Mouse (Mus musculus): ENCODE measurements around the gene Gins1. TPM values are rescaled to one million over a fixed set of nuclear protein-coding genes. Genes with fewer than 3 reads are reported as not detected.
A peak's percentile ranks its signal among the peaks of the same experiment; 100 is the strongest.
"Not testable (repeated sequence)": the region's sequence is repeated elsewhere in the genome, so short reads cannot be mapped to it uniquely, and the experiment has no call there.

Gene Gins1
- polyA plus RNA-seq, 1 experiment: 18.2 TPM

- no peak for DNase-seq (ENCODE audit: low read depth)
- no peak for TF ChIP-seq POLR2A (IDR thresholded peaks at IDR 0.05; ENCODE audit: borderline replicate concordance, extremely low read depth, insufficient read depth, insufficient read length, poor library complexity, severe bottlenecking)
These were observed 19.4 kb upstream of the Gins1 start for GRCm38 (mm10) chr2:150885814-150886213.

DNA sequence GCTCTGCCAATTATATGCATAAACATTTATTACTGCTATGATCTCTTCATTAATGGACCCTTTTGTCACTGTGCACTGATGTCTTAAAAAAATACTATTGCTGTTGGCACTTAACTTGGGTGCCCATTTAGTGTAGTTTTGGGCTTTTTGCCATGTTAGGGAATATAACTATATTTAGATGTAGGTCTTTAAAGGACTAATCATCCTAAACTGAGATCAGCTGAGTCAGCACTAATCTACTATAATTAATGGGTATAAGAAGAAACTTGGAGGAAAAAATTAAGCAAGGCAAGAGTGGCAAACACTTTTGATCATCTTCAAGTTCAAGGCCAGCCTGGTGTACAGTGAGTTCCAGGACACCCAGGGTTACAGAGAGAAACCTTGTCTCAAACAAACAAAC, 18.9 kb upstream of the Gins1 start:
- DNase-seq (ENCODE audit: low read depth): no peak
- TF ChIP-seq POLR2A (IDR thresholded peaks at IDR 0.05; ENCODE audit: borderline replicate concordance, extremely low read depth, insufficient read depth, insufficient read length, poor library complexity, severe bottlenecking): no peak
- TF ChIP-seq CTCF (IDR thresholded peaks at IDR 0.05; ENCODE audit: borderline replicate concordance, extremely low read depth, insufficient read depth, insufficient read length): no peak

DNA sequence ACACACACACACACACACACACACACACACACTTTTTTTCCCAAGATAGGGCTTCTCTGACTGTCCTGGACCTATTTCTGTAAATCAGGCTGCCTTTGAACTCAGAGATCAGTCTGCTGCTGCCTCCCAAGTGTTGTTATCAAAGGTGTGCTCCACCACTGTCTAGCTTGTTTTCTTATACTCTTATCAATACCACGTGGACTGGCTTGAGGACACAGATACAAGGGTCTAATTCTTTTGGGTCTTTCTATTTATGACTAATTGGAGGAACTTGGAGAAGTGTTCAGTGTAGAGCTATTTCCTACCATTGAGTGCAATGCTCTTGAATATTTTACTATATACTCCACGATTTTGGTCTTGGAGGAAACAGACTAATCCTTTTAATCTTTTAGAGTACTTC, 17.8 kb upstream of the Gins1 start:
- no peak for DNase-seq (ENCODE audit: low read depth)
- TF ChIP-seq POLR2A (IDR thresholded peaks at IDR 0.05; ENCODE audit: borderline replicate concordance, extremely low read depth, insufficient read depth, insufficient read length, poor library complexity, severe bottlenecking): no peak
- TF ChIP-seq CTCF (IDR thresholded peaks at IDR 0.05; ENCODE audit: borderline replicate concordance, extremely low read depth, insufficient read depth, insufficient read length): no peak

DNA sequence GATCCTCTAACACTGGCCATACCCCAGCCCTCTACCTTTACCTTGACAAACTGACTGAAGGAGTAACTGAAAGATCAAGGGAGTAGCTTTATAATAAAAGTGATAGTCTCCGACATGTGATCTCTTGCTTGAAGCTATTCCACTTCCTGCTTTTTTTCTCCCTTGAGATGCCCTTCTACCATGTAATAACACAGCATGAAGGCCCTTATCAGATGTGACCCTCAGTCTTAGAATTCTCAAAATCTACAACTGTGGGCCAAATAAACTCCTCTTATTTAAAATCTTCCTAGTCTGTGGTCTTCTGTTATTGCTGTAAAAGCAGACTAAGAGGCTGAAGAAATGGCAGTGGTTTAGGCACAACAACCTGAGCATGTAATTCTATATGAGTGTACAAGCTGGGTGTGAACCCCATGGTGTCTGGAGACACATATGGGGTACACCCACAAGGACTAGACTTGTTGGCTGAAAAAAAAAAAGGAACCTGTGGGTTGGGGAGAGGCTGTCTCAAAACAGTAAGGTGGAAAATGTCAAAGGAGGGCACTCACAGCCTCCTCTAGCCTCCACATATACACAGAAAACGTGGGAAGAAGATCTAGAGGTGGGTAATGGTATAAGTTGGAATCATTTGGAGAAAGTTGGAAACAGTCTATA, 10.5 kb upstream of the Gins1 start:
- TF ChIP-seq CTCF (IDR thresholded peaks at IDR 0.05; ENCODE audit: borderline replicate concordance, extremely low read depth, insufficient read depth, insufficient read length): no peak
- no peak for TF ChIP-seq POLR2A (IDR thresholded peaks at IDR 0.05; ENCODE audit: borderline replicate concordance, extremely low read depth, insufficient read depth, insufficient read length, poor library complexity, severe bottlenecking)
- DNase-seq (ENCODE audit: low read depth): no peak

- DNase-seq (ENCODE audit: low read depth): no peak
- TF ChIP-seq POLR2A (IDR thresholded peaks at IDR 0.05; ENCODE audit: borderline replicate concordance, extremely low read depth, insufficient read depth, insufficient read length, poor library complexity, severe bottlenecking): no peak
- TF ChIP-seq CTCF (IDR thresholded peaks at IDR 0.05; ENCODE audit: borderline replicate concordance, extremely low read depth, insufficient read depth, insufficient read length): no peak
These were observed 9.4 kb upstream of the Gins1 start for GRCm38 (mm10) chr2:150895691-150896252.

GRCm38 (mm10) chr2:150900341-150900740, 4.9 kb upstream of the Gins1 start:
- TF ChIP-seq POLR2A (IDR thresholded peaks at IDR 0.05; ENCODE audit: borderline replicate concordance, extremely low read depth, insufficient read depth, insufficient read length, poor library complexity, severe bottlenecking) (no peak), CTCF (IDR thresholded peaks at IDR 0.05; ENCODE audit: borderline replicate concordance, extremely low read depth, insufficient read depth, insufficient read length) (no peak)
- DNase-seq (ENCODE audit: low read depth): no peak

- TF ChIP-seq POLR2A (IDR thresholded peaks at IDR 0.05; ENCODE audit: borderline replicate concordance, extremely low read depth, insufficient read depth, insufficient read length, poor library complexity, severe bottlenecking) (no peak), CTCF (IDR thresholded peaks at IDR 0.05; ENCODE audit: borderline replicate concordance, extremely low read depth, insufficient read depth, insufficient read length) (no peak)
These were observed 2.9 kb upstream of the Gins1 start for GRCm38 (mm10) chr2:150902347-150902746.

DNA sequence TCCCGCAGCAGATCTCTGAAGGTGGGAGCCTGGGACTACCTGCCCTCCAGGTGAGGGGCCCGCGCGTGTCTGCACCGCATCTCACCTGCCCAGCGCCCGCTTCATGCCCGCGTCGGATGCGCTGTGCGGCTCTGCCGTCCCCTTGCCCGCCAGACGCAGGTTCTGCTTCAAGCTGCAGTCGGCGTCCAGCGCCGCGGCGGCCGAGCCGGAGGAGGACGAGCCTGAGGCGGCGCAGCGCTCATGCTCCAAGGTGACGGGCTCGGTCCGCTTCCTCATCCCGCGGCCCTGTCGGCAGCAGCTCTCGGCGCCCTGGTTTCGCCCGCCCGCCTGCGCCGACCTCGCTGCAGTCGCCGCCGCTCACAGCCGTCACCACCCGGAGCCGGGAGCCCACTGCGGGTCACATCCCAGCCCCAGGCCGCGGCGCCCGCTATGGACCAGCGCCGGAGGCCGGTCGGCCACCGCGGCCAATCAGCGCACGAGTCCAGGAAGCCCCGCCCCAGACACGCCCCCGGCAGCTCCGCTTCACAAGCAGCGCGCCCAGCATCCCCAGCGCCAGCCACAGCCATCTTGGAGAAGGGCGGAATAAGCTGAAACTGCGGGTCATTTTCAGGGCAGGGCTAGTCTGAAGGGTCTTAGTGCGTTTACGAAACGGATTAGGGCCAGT, 796 bp upstream of the Gins1 start, which contains the start of gene Abhd12:
Gene Abhd12 (minus strand): TSS at position 470 of the 664 bp plus-strand sequence.
- peak; percentile 99 for DNase-seq (ENCODE audit: low read depth)
- TF ChIP-seq CTCF (IDR thresholded peaks at IDR 0.05; ENCODE audit: borderline replicate concordance, extremely low read depth, insufficient read depth, insufficient read length) (no peak), POLR2A (IDR thresholded peaks at IDR 0.05; ENCODE audit: borderline replicate concordance, extremely low read depth, insufficient read depth, insufficient read length, poor library complexity, severe bottlenecking) (peak; percentile 91)

More at GRCm38 (mm10) chr2:150902347-150902746, 2.9 kb upstream of the Gins1 start:
- no peak for DNase-seq (ENCODE audit: low read depth)

GRCm38 (mm10) chr2:150908881-150909280, 3.7 kb downstream of the Gins1 start:
- DNase-seq (ENCODE audit: low read depth): not testable (repeated sequence)

GRCm38 (mm10) chr2:150909429-150910039, 4.3 kb downstream of the Gins1 start:
- no peak for TF ChIP-seq CTCF (IDR thresholded peaks at IDR 0.05; ENCODE audit: borderline replicate concordance, extremely low read depth, insufficient read depth, insufficient read length)
- TF ChIP-seq POLR2A (IDR thresholded peaks at IDR 0.05; ENCODE audit: borderline replicate concordance, extremely low read depth, insufficient read depth, insufficient read length, poor library complexity, severe bottlenecking): peak; percentile 11; the same call in 1 of the 2 replicates
- DNase-seq (ENCODE audit: low read depth): peak; percentile 98

DNA sequence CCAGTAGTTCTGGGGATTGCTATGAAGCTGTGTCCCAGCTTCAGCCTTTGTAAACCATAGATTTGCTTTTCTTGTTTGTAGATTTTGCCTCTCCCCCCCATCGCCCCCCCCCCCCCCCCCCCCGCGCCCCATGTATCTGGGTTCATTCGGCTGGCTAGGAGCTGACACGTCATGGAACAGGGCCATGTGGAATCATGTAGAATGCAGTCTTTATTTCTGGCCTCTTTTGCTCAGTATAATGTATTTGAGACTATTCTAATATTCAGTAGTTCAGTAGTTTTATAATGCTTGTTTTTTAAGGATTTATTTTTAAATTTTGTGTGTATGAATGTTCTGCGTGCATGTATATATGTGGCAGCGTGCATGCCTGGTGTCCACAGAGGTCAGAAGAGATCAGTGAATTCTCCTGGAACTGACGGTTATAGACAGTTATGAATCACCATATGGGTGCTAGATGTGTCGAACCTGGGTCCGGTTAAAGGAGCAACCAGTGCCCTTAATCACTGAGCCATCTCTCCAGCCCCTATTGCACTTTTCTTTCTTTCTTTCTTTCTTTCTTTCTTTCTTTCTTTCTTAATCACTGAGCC, 5.2 kb downstream of the Gins1 start:
- no peak for TF ChIP-seq CTCF (IDR thresholded peaks at IDR 0.05; ENCODE audit: borderline replicate concordance, extremely low read depth, insufficient read depth, insufficient read length)
- no peak for TF ChIP-seq POLR2A (IDR thresholded peaks at IDR 0.05; ENCODE audit: borderline replicate concordance, extremely low read depth, insufficient read depth, insufficient read length, poor library complexity, severe bottlenecking)
- DNase-seq (ENCODE audit: low read depth): no peak
